ENCODE assay signal across 8 mouse cellular contexts in genomic region chr7:44548497-44549087, GRCm38 (mm10). TPM values are rescaled to one million over a fixed set of nuclear protein-coding genes. Genes with fewer than 3 reads are reported as not detected.
DNase-seq lines count a peak whose midpoint lies in the region; ATAC-seq and TF ChIP-seq lines count a peak whose summit lies in the region.

Gene Pold1, minus strand, starts transcription at chr7:44548849.

- peak; percentile 56 for TF ChIP-seq CTCF in C2C12 (IDR thresholded peaks at IDR 0.05; ENCODE audit: control insufficient read depth, insufficient read depth, insufficient read length)
- peak; percentile 89 for TF ChIP-seq CTCF in brain, embryonic 14.5 days (IDR thresholded peaks at IDR 0.05; ENCODE audit: borderline replicate concordance, extremely low read depth, insufficient read depth, insufficient read length)
- peak; percentile 92 for TF ChIP-seq CTCF in liver, adult 2 months (IDR thresholded peaks at IDR 0.05; ENCODE audit: low read depth, low read length)

- peak within 1 kb of the TSS; percentile 72 for H3ac ChIP-seq in C2C12 (ENCODE audit: control insufficient read depth, insufficient read length, low read depth)
- H3ac ChIP-seq in myocyte (ENCODE audit: control insufficient read depth, insufficient read length): no peak within 1 kb of the TSS

- peak; percentile 92 for ATAC-seq in heart, embryonic 11.5 days (replicated peaks; ENCODE audit: insufficient number of reproducible peaks, low FRiP score, low TSS enrichment)
- peak; percentile 94 for ATAC-seq in kidney, embryonic 16.5 days (ENCODE audit: low FRiP score, low TSS enrichment)

- H3K4me3 ChIP-seq in C2C12 (ENCODE audit: insufficient read depth, poor library complexity, severe bottlenecking) (peak within 1 kb of the TSS; percentile 60), myocyte (peak within 1 kb of the TSS; percentile 39)
- H3K4me3 ChIP-seq in erythroblast, embryonic 14.5 days (replicated peaks): peak within 1 kb of the TSS; percentile 78
- H3K4me3 ChIP-seq in heart, embryonic 11.5 days (ENCODE audit: low read depth, low read length): peak within 1 kb of the TSS; percentile 70
- peak within 1 kb of the TSS; percentile 73 for H3K4me3 ChIP-seq in kidney, embryonic 16.5 days (ENCODE audit: low read length)
- peak within 1 kb of the TSS; percentile 83 for H3K4me3 ChIP-seq in liver, adult 2 months (ENCODE audit: insufficient read depth, low read depth, low read length)

- H3K27me3 ChIP-seq in C2C12 (ENCODE audit: control insufficient read depth, insufficient read depth, insufficient read length): no peaks in the 10 kb centered on the region
- no peaks in the 10 kb centered on the region for H3K27me3 ChIP-seq in erythroblast, embryonic 14.5 days (ENCODE audit: control insufficient read depth)
- H3K27me3 ChIP-seq in heart, embryonic 11.5 days (ENCODE audit: control insufficient read depth, insufficient read depth, low read length): no peaks in the 10 kb centered on the region
- no peaks in the 10 kb centered on the region for H3K27me3 ChIP-seq in kidney, embryonic 16.5 days (ENCODE audit: insufficient read depth, low read length)
- no peaks in the 10 kb centered on the region for H3K27me3 ChIP-seq in liver, adult 2 months (ENCODE audit: control insufficient read depth, insufficient read depth, low read length)
- no peaks in the 10 kb centered on the region for H3K27me3 ChIP-seq in myocyte (ENCODE audit: control insufficient read depth, insufficient read depth, insufficient read length)
- H3K27me3 ChIP-seq in splenic B cell, adult 2 months (ENCODE audit: control insufficient read depth, insufficient read depth, low read length, poor library complexity, severe bottlenecking): no peaks in the 10 kb centered on the region

- WGBS in heart, embryonic 11.5 days (ENCODE audit: insufficient replicate concordance): under 1% methylated on average over 43 of the region's 43 CpGs
- WGBS in kidney, embryonic 16.5 days: under 1% methylated on average over 43 of the region's 43 CpGs
- under 1% methylated on average over 43 of the region's 43 CpGs for WGBS in liver, adult 2 months

- H3K9me3 ChIP-seq in erythroblast, embryonic 14.5 days (ENCODE audit: control insufficient read depth, low read length): peaks cover 18% of the 10 kb centered on the region
- 0 out of 2 replicates have a peak, but pooled peaks cover 2% of the 10 kb centered on the region for H3K9me3 ChIP-seq in heart, embryonic 11.5 days (replicated peaks; ENCODE audit: control insufficient read depth, low read length)
- no peaks in the 10 kb centered on the region for H3K9me3 ChIP-seq in kidney, embryonic 16.5 days (ENCODE audit: low read length)

- H3K79me2 ChIP-seq in C2C12 (ENCODE audit: control insufficient read depth, insufficient read depth) (peaks cover 24% of the 10 kb centered on the region), myocyte (ENCODE audit: control insufficient read depth, insufficient read depth) (peaks cover 16% of the 10 kb centered on the region)
- no peaks in the 10 kb centered on the region for H3K79me2 ChIP-seq in liver, adult 2 months (ENCODE audit: control insufficient read depth, insufficient read depth, low read length)

- peak; percentile 100 for DNase-seq in brain, embryonic 14.5 days (ENCODE audit: low read depth)
- DNase-seq in liver, adult 2 months (ENCODE audit: extremely low read depth, low read depth, low spot score): peak; percentile 93
- DNase-seq in splenic B cell, adult 2 months (ENCODE audit: low read depth, low spot score): peak; percentile 100

- peak within 1 kb of the TSS; percentile 91 for H3K4me2 ChIP-seq in heart, embryonic 11.5 days
- peak within 1 kb of the TSS; percentile 60 for H3K4me2 ChIP-seq in kidney, embryonic 16.5 days (replicated peaks; ENCODE audit: low read depth, low read length)
- H3K4me2 ChIP-seq in myocyte (ENCODE audit: low read depth): peak within 1 kb of the TSS; percentile 87

- peaks cover 23% of the 10 kb centered on the region for H3K79me3 ChIP-seq in C2C12 (ENCODE audit: low read depth)

- 0 out of 2 replicates have a peak, but pooled peaks have one; percentile 5 for TF ChIP-seq POLR2A in brain, embryonic 14.5 days (IDR thresholded peaks at IDR 0.05; ENCODE audit: borderline replicate concordance, extremely low read depth, insufficient read depth, insufficient read length, poor library complexity, severe bottlenecking)
- TF ChIP-seq POLR2A in liver, adult 2 months (IDR thresholded peaks at IDR 0.05; ENCODE audit: extremely low read depth, insufficient read depth, low read length): no peak
- TF ChIP-seq POLR2A in myocyte (IDR thresholded peaks at IDR 0.05; ENCODE audit: insufficient read length, low read depth): peak; percentile 58

- H3K36me3 ChIP-seq in C2C12 (ENCODE audit: control insufficient read depth, insufficient read depth) (peaks cover 9% of the 10 kb centered on the region), myocyte (ENCODE audit: control insufficient read depth, insufficient read depth) (no peaks in the 10 kb centered on the region)
- H3K36me3 ChIP-seq in erythroblast, embryonic 14.5 days (ENCODE audit: control insufficient read depth): peaks cover 73% of the 10 kb centered on the region
- peaks cover 13% of the 10 kb centered on the region for H3K36me3 ChIP-seq in heart, embryonic 11.5 days (ENCODE audit: control insufficient read depth, insufficient read depth, low read length)
- H3K36me3 ChIP-seq in kidney, embryonic 16.5 days (ENCODE audit: insufficient read depth, low read length): peaks cover 29% of the 10 kb centered on the region
- peaks cover 18% of the 10 kb centered on the region; the same call in 1 of the 2 replicates for H3K36me3 ChIP-seq in liver, adult 2 months (ENCODE audit: control insufficient read depth, insufficient read depth, low read length)
- H3K36me3 ChIP-seq in splenic B cell, adult 2 months (ENCODE audit: control insufficient read depth, insufficient read depth, low read length, poor library complexity, severe bottlenecking): peaks cover 18% of the 10 kb centered on the region

- H3K9ac ChIP-seq in heart, embryonic 11.5 days (ENCODE audit: low read depth, low read length): peak within 1 kb of the TSS; percentile 74
- peak within 1 kb of the TSS; percentile 73 for H3K9ac ChIP-seq in kidney, embryonic 16.5 days (replicated peaks; ENCODE audit: low read length)
- peak within 1 kb of the TSS; percentile 44 for H3K9ac ChIP-seq in liver, adult 2 months (ENCODE audit: low read depth, low read length)

- H3K4me1 ChIP-seq in erythroblast, embryonic 14.5 days (ENCODE audit: control insufficient read depth): peaks cover 57% of the 10 kb centered on the region
- H3K4me1 ChIP-seq in heart, embryonic 11.5 days (ENCODE audit: control insufficient read depth, insufficient read depth, low read length): peaks cover 7% of the 10 kb centered on the region
- peaks cover 19% of the 10 kb centered on the region for H3K4me1 ChIP-seq in kidney, embryonic 16.5 days (ENCODE audit: insufficient read depth, low read length)
- peaks cover 4% of the 10 kb centered on the region; the same call in 1 of the 2 replicates for H3K4me1 ChIP-seq in liver, adult 2 months (ENCODE audit: control insufficient read depth, insufficient read depth, low read length)

- H3K27ac ChIP-seq in heart, embryonic 11.5 days (ENCODE audit: low read depth, low read length): peak within 1 kb of the TSS; percentile 76
- peak within 1 kb of the TSS; percentile 76; the same call in 1 of the 2 replicates for H3K27ac ChIP-seq in kidney, embryonic 16.5 days (ENCODE audit: low read length)
- 0 out of 2 replicates have a peak within 1 kb of the TSS, but pooled peaks have one; percentile 25 for H3K27ac ChIP-seq in liver, adult 2 months (replicated peaks; ENCODE audit: insufficient read depth, low read depth, low read length)

TF ChIP-seq in C2C12, 6 proteins besides CTCF, POLR2A, EP300 and RAD21:
- TF ChIP-seq USF1 (IDR thresholded peaks at IDR 0.05; ENCODE audit: low read depth) (no peak), CEBPB (IDR thresholded peaks at IDR 0.05; ENCODE audit: low read depth) (no peak), MAX (IDR thresholded peaks at IDR 0.05) (peak; percentile 46)
TF ChIP-seq in C2C12: peak in this region for 1.

TF ChIP-seq in myocyte, 11 proteins besides CTCF, POLR2A, EP300 and RAD21:
- TF ChIP-seq USF1 (IDR thresholded peaks at IDR 0.05; ENCODE audit: low read depth) (no peak), E2F4 (IDR thresholded peaks at IDR 0.05; ENCODE audit: insufficient read depth) (peak; percentile 78), REST (IDR thresholded peaks at IDR 0.05; ENCODE audit: insufficient read depth, insufficient read length) (no peak), TCF3 (IDR thresholded peaks at IDR 0.05; ENCODE audit: insufficient read length, low read depth) (no peak), MYOG (IDR thresholded peaks at IDR 0.05; ENCODE audit: control insufficient read depth in 1 of 3, insufficient read depth in 1 of 3, insufficient read length in 2 of 3, low read depth in 2 of 3) (no peak), TCF12 (IDR thresholded peaks at IDR 0.05; ENCODE audit: insufficient read depth, poor library complexity, severe bottlenecking) (no peak), MYOD1 (IDR thresholded peaks at IDR 0.05; ENCODE audit: control insufficient read depth in 1 of 3, insufficient read length in 2 of 3, low read depth in 2 of 3) (no peak), MAX (IDR thresholded peaks at IDR 0.05; ENCODE audit: low read depth) (no peak), CEBPB (IDR thresholded peaks at IDR 0.05; ENCODE audit: insufficient read depth, poor library complexity, severe bottlenecking) (no peak), POLR2AphosphoS2 (IDR thresholded peaks at IDR 0.05; ENCODE audit: insufficient read length, low read depth) (peak; percentile 96), SRF (IDR thresholded peaks at IDR 0.05; ENCODE audit: control insufficient read depth, insufficient read length, low read depth) (no peak)

RNA-seq across cellular contexts. Expression of gene Pold1, which starts in this region (rescaled TPM):
- polyA plus RNA-seq in C2C12 (2012; fragmentation: generic; extraction: Trizol) (66.1 TPM), myocyte (2012; fragmentation: generic; extraction: Trizol) (23.9 TPM)
- polyA plus RNA-seq in brain, embryonic 14.5 days (2012; rRNA removed): 38.4 and 70.1 TPM in 2 replicates
- polyA plus RNA-seq in erythroblast, embryonic 14.5 days (2012): 24.0 and 25.1 TPM in 2 replicates
- 40.1 and 43.1 TPM in 2 replicates for polyA plus RNA-seq in heart, embryonic 11.5 days (2014; fragmentation: Nextera tagmentation; extraction: Ambion mirVana)
- polyA plus RNA-seq in kidney, embryonic 16.5 days (2015; fragmentation: Nextera tagmentation; extraction: Ambion mirVana): 105 and 107 TPM in 2 replicates
- total RNA-seq in liver, adult 2 months (2014; rRNA removed): 2.4 and 4.0 TPM in 2 replicates
- polyA plus RNA-seq in liver, adult 2 months (2012; rRNA removed): 5.2 and 6.5 TPM in 2 replicates

Comparison
In these comparisons a context has a peak if more than half of its experiments do, and no peak if none do; other contexts are left out.
1. Peak in every context shown above with its lines: DNase-seq, ATAC-seq, H3K4me3 ChIP-seq and H3K27ac ChIP-seq.
2. H3K27ac ChIP-seq: peak in every context shown above with its lines; median percentile 76 in heart, embryonic 11.5 days; 76 in kidney, embryonic 16.5 days; 25 in liver, adult 2 months.